ENCODE assay signal across 8 mouse cellular contexts in the genomic region with DNA sequence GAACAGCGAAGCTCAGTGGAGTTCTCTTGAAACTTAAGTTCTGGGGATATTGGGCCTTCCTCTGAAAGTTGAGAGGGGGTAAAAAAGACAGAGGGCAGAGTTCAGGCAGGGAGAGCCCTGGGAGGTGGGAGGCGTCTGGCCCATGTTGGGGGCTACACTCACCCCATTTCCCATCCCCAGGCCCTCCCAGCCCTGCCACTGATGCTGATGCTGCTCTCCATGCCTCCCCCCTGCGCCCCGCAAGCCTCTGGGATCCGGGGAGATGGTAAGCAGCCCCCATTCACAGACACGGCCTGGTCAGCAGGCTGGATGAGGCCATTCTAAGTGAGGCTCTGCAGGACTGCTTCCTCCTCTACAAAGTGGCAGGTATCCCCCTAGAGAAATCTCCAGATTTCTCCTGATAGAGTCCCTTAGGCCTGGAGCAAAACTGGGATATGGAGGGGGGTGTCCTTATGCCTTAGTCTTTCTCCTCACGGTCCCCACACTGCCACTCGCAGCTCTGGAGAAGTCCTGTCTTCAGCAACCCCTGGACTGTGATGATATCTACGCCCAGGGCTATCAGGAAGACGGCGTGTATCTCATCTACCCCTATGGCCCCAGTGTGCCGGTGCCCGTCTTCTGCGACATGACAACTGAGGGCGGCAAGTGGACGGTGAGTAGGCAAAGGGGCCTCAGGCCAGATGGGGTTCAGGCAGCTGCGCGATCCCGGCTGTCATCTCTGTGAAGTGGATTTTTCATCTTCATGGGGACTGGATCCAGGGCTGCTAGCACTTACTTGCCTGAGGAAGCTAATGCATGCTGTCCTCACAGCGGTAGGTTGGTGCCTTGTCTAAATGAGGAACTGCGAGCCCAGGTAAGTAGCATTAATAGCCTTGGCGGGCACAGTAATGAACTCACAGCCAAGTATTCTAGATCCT. TPM values are rescaled to one million over a fixed set of nuclear protein-coding genes. Genes with fewer than 3 reads are reported as not detected.
DNase-seq lines count a peak whose midpoint lies in the region; ATAC-seq and TF ChIP-seq lines count a peak whose summit lies in the region.

No protein-coding gene starts in this region.

- H3K4me3 ChIP-seq in cerebellum, adult 2 months (replicated peaks; ENCODE audit: insufficient read depth, low read depth, low read length) = no peak overlapping the region
- H3K4me3 ChIP-seq in midbrain, embryonic 11.5 days (ENCODE audit: low read depth, low read length) = 0 out of 2 replicates have a peak overlapping the region, but pooled peaks have one; percentile 4
- H3K4me3 ChIP-seq in midbrain, embryonic 16.5 days (ENCODE audit: low read depth, low read length) = no peak overlapping the region
- peak overlapping the region; percentile 43 for H3K4me3 ChIP-seq in limb, embryonic 12.5 days (replicated peaks)
- peak overlapping the region; percentile 55 for H3K4me3 ChIP-seq in stomach, embryonic 16.5 days (replicated peaks; ENCODE audit: low read length)

- ATAC-seq in midbrain, embryonic 11.5 days (ENCODE audit: low FRiP score) = no peak
- no peak for ATAC-seq in midbrain, embryonic 16.5 days
- ATAC-seq in limb, embryonic 12.5 days (ENCODE audit: insufficient number of reproducible peaks, insufficient read depth, low FRiP score, low TSS enrichment, low read depth) = 0 out of 2 replicates have a peak, but pooled peaks have one; percentile 0
- no peak for ATAC-seq in stomach, embryonic 16.5 days (ENCODE audit: insufficient read depth, low FRiP score)
- ATAC-seq in CD4-positive, CD25-positive, alpha-beta regulatory T cell, adult 4 months = no peak

- no peak overlapping the region for H3K27ac ChIP-seq in cerebellum, adult 2 months (ENCODE audit: insufficient read depth, low read length)
- peak overlapping the region; percentile 93 for H3K27ac ChIP-seq in midbrain, embryonic 11.5 days (ENCODE audit: low read depth, low read length)
- no peak overlapping the region for H3K27ac ChIP-seq in midbrain, embryonic 16.5 days (ENCODE audit: low read length)
- H3K27ac ChIP-seq in limb, embryonic 12.5 days = peak overlapping the region; percentile 100
- H3K27ac ChIP-seq in stomach, embryonic 16.5 days (ENCODE audit: low read length) = peak overlapping the region; percentile 99

- peak overlapping the region; percentile 61 for H3K9ac ChIP-seq in midbrain, embryonic 11.5 days (ENCODE audit: low read length)
- H3K9ac ChIP-seq in midbrain, embryonic 16.5 days (ENCODE audit: low read depth, low read length) = no peak overlapping the region
- peak overlapping the region; percentile 54 for H3K9ac ChIP-seq in limb, embryonic 12.5 days (replicated peaks)
- peak overlapping the region; percentile 79 for H3K9ac ChIP-seq in stomach, embryonic 16.5 days (ENCODE audit: low read length)

- peak overlapping the region; percentile 35 for H3K4me2 ChIP-seq in midbrain, embryonic 11.5 days
- H3K4me2 ChIP-seq in midbrain, embryonic 16.5 days (ENCODE audit: low read length) = no peak overlapping the region
- H3K4me2 ChIP-seq in limb, embryonic 12.5 days = peak overlapping the region; percentile 68
- peak overlapping the region; percentile 60 for H3K4me2 ChIP-seq in stomach, embryonic 16.5 days (ENCODE audit: low read depth, low read length)

- H3K36me3 ChIP-seq in midbrain, embryonic 11.5 days (ENCODE audit: control insufficient read depth, insufficient read depth, low read length) = peaks cover 18% of the 10 kb centered on the region
- peaks cover 21% of the 10 kb centered on the region for H3K36me3 ChIP-seq in midbrain, embryonic 16.5 days (ENCODE audit: control insufficient read depth, insufficient read depth, low read length)
- peaks cover 44% of the 10 kb centered on the region for H3K36me3 ChIP-seq in limb, embryonic 12.5 days
- H3K36me3 ChIP-seq in stomach, embryonic 16.5 days (ENCODE audit: control insufficient read depth, insufficient read depth, low read length) = peaks cover 19% of the 10 kb centered on the region

- 60% methylated on average over 22 of the region's 22 CpGs for WGBS in cerebellum, adult 2 months
- 68% methylated on average over 22 of the region's 22 CpGs for WGBS in midbrain, embryonic 11.5 days
- WGBS in midbrain, embryonic 16.5 days = 60% methylated on average over 22 of the region's 22 CpGs
- WGBS in limb, embryonic 12.5 days = 25% methylated on average over 22 of the region's 22 CpGs
- WGBS in stomach, embryonic 16.5 days = 41% methylated on average over 22 of the region's 22 CpGs

- H3K27me3 ChIP-seq in cerebellum, adult 2 months (ENCODE audit: control insufficient read depth, insufficient read depth, low read length) = no peaks in the 10 kb centered on the region
- no peaks in the 10 kb centered on the region for H3K27me3 ChIP-seq in midbrain, embryonic 11.5 days (ENCODE audit: control insufficient read depth, insufficient read depth, low read length)
- no peaks in the 10 kb centered on the region for H3K27me3 ChIP-seq in midbrain, embryonic 16.5 days (ENCODE audit: control insufficient read depth, insufficient read depth, low read depth, low read length)
- H3K27me3 ChIP-seq in limb, embryonic 12.5 days = no peaks in the 10 kb centered on the region
- H3K27me3 ChIP-seq in stomach, embryonic 16.5 days (ENCODE audit: control insufficient read depth, insufficient read depth, low read length) = no peaks in the 10 kb centered on the region

- TF ChIP-seq POLR2A in cerebellum, adult 2 months (IDR thresholded peaks at IDR 0.05; ENCODE audit: borderline replicate concordance, insufficient read depth, low read length) = no peak

- peaks cover 60% of the 10 kb centered on the region for H3K4me1 ChIP-seq in cerebellum, adult 2 months (ENCODE audit: control insufficient read depth, insufficient read depth, low read length)
- peaks cover 18% of the 10 kb centered on the region for H3K4me1 ChIP-seq in midbrain, embryonic 11.5 days (ENCODE audit: control insufficient read depth, insufficient read depth, low read length)
- peaks cover 3% of the 10 kb centered on the region; the same call in 1 of the 2 replicates for H3K4me1 ChIP-seq in midbrain, embryonic 16.5 days (ENCODE audit: control insufficient read depth, insufficient read depth, low read length)
- peaks cover 61% of the 10 kb centered on the region for H3K4me1 ChIP-seq in limb, embryonic 12.5 days (replicated peaks)
- peaks cover 30% of the 10 kb centered on the region for H3K4me1 ChIP-seq in stomach, embryonic 16.5 days (ENCODE audit: control insufficient read depth, insufficient read depth, low read length)

- peak; percentile 62 to 68 for DNase-seq in cerebellum, adult 2 months
- DNase-seq in cerebellum, postnatal 4 days (ENCODE audit: low spot score in 2 of 2) = no peak
- peak; percentile 89 for DNase-seq in midbrain, embryonic 11.5 days (ENCODE audit: low spot score, missing footprints)
- DNase-seq in adrenal gland, postnatal 10 days = no peak

- no peak for TF ChIP-seq CTCF in cerebellum, adult 2 months (IDR thresholded peaks at IDR 0.05; ENCODE audit: borderline replicate concordance, insufficient read depth, low read depth, low read length)

- H3K9me3 ChIP-seq in midbrain, embryonic 11.5 days (ENCODE audit: control insufficient read depth, low read length) = no peaks in the 10 kb centered on the region
- no peaks in the 10 kb centered on the region for H3K9me3 ChIP-seq in midbrain, embryonic 16.5 days (replicated peaks; ENCODE audit: control insufficient read depth, low read length, poor library complexity, severe bottlenecking)
- no peaks in the 10 kb centered on the region for H3K9me3 ChIP-seq in limb, embryonic 12.5 days
- no peaks in the 10 kb centered on the region for H3K9me3 ChIP-seq in stomach, embryonic 16.5 days (replicated peaks; ENCODE audit: control insufficient read depth, low read length)

RNA-seq across cellular contexts. Expression of gene Mfap4, which starts 0.6 kb away (rescaled TPM):
- polyA plus RNA-seq in cerebellum, adult 2 months (2012; rRNA removed) = 1.9 and 3.5 TPM in 2 replicates
- 69.8 and 78.9 TPM in 2 replicates for polyA plus RNA-seq in midbrain, embryonic 11.5 days (2014; fragmentation: Nextera tagmentation; extraction: Ambion mirVana)
- 16.2 and 18.0 TPM in 2 replicates for polyA plus RNA-seq in midbrain, embryonic 16.5 days (2015; fragmentation: Nextera tagmentation; extraction: Ambion mirVana)
- polyA plus RNA-seq in limb, embryonic 12.5 days (2016; fragmentation: Nextera tagmentation; extraction: Ambion mirVana) = 198 and 239 TPM in 2 replicates
- 402 and 454 TPM in 2 replicates for polyA plus RNA-seq in stomach, embryonic 16.5 days (2015; fragmentation: Nextera tagmentation; extraction: Ambion mirVana)
- total RNA-seq in adrenal gland, postnatal 10 days (2021) = 10 to 100 TPM; 61.8 to 75.9 TPM
- polyA plus RNA-seq in CD4-positive, CD25-positive, alpha-beta regulatory T cell, adult 4 months (2017; shearing (Covaris generic)) = not detected

RNA-seq across cellular contexts. Expression of gene Mapk7, which starts 8.4 kb away (rescaled TPM):
- polyA plus RNA-seq in cerebellum, adult 2 months (2012; rRNA removed) = 47.8 and 55.8 TPM in 2 replicates
- polyA plus RNA-seq in midbrain, embryonic 11.5 days (2014; fragmentation: Nextera tagmentation; extraction: Ambion mirVana) = 51.0 and 58.3 TPM in 2 replicates
- 63.0 and 66.7 TPM in 2 replicates for polyA plus RNA-seq in midbrain, embryonic 16.5 days (2015; fragmentation: Nextera tagmentation; extraction: Ambion mirVana)
- polyA plus RNA-seq in limb, embryonic 12.5 days (2016; fragmentation: Nextera tagmentation; extraction: Ambion mirVana) = 85.0 and 93.7 TPM in 2 replicates
- 41.0 and 48.8 TPM in 2 replicates for polyA plus RNA-seq in stomach, embryonic 16.5 days (2015; fragmentation: Nextera tagmentation; extraction: Ambion mirVana)
- total RNA-seq in adrenal gland, postnatal 10 days (2021) = 10 to 100 TPM; 15.7 to 16.5 TPM
- 10 to 100 TPM in 1 of 2 experiments, 1 to 10 TPM in 1; 9.2 to 18.0 TPM for polyA plus RNA-seq in CD4-positive, CD25-positive, alpha-beta regulatory T cell, adult 4 months (2017; shearing (Covaris generic))

RNA-seq across cellular contexts. Expression of gene B9d1, which starts 19.1 kb away (rescaled TPM):
- polyA plus RNA-seq in cerebellum, adult 2 months (2012; rRNA removed) = 36.2 and 40.7 TPM in 2 replicates
- 35.1 and 39.6 TPM in 2 replicates for polyA plus RNA-seq in midbrain, embryonic 11.5 days (2014; fragmentation: Nextera tagmentation; extraction: Ambion mirVana)
- polyA plus RNA-seq in midbrain, embryonic 16.5 days (2015; fragmentation: Nextera tagmentation; extraction: Ambion mirVana) = 31.5 and 32.8 TPM in 2 replicates
- 37.5 and 38.5 TPM in 2 replicates for polyA plus RNA-seq in limb, embryonic 12.5 days (2016; fragmentation: Nextera tagmentation; extraction: Ambion mirVana)
- 21.9 and 24.3 TPM in 2 replicates for polyA plus RNA-seq in stomach, embryonic 16.5 days (2015; fragmentation: Nextera tagmentation; extraction: Ambion mirVana)
- 10 to 100 TPM; 14.3 to 17.0 TPM for total RNA-seq in adrenal gland, postnatal 10 days (2021)
- polyA plus RNA-seq in CD4-positive, CD25-positive, alpha-beta regulatory T cell, adult 4 months (2017; shearing (Covaris generic)) = 1 to 10 TPM; 3.5 to 5.9 TPM

RNA-seq across cellular contexts. Expression of gene Rnf112, which starts 31.9 kb away (rescaled TPM):
- 538 and 626 TPM in 2 replicates for polyA plus RNA-seq in cerebellum, adult 2 months (2012; rRNA removed)
- 0.40 and 0.51 TPM in 2 replicates for polyA plus RNA-seq in midbrain, embryonic 11.5 days (2014; fragmentation: Nextera tagmentation; extraction: Ambion mirVana)
- 39.5 and 43.0 TPM in 2 replicates for polyA plus RNA-seq in midbrain, embryonic 16.5 days (2015; fragmentation: Nextera tagmentation; extraction: Ambion mirVana)
- polyA plus RNA-seq in limb, embryonic 12.5 days (2016; fragmentation: Nextera tagmentation; extraction: Ambion mirVana) = 0.63 and 0.69 TPM in 2 replicates
- polyA plus RNA-seq in stomach, embryonic 16.5 days (2015; fragmentation: Nextera tagmentation; extraction: Ambion mirVana) = 2.2 and 2.4 TPM in 2 replicates
- 1 to 10 TPM; 1.5 to 2.4 TPM for total RNA-seq in adrenal gland, postnatal 10 days (2021)
- polyA plus RNA-seq in CD4-positive, CD25-positive, alpha-beta regulatory T cell, adult 4 months (2017; shearing (Covaris generic)) = not detected

Comparison
In these comparisons a context has a peak if more than half of its experiments do, and no peak if none do; other contexts are left out.
1. DNase-seq: peak in cerebellum, adult 2 months (2 of 2) and midbrain, embryonic 11.5 days (single experiment); none in cerebellum, postnatal 4 days (0 of 2) and adrenal gland, postnatal 10 days (single experiment).
2. H3K27ac ChIP-seq: peak in midbrain, embryonic 11.5 days (single experiment), limb, embryonic 12.5 days (single experiment) and stomach, embryonic 16.5 days (single experiment); none in cerebellum, adult 2 months (single experiment) and midbrain, embryonic 16.5 days (single experiment).
3. H3K4me3 ChIP-seq: peak in midbrain, embryonic 11.5 days (single experiment), limb, embryonic 12.5 days (single experiment) and stomach, embryonic 16.5 days (single experiment); none in cerebellum, adult 2 months (single experiment) and midbrain, embryonic 16.5 days (single experiment).